Mouse (Mus musculus) layer of hippocampus, adult 2 months (tissue): ENCODE data around the gene Col6a5. TPM values are rescaled to one million over a fixed set of nuclear protein-coding genes. Genes with fewer than 3 reads are reported as not detected.
A peak's percentile ranks its signal among the peaks of the same experiment; 100 is the strongest.

Experiments
- DNase-seq, 2 experiments: peaks; one replicate each; pipeline ENCODE4 v3.0.0; 2022; ENCODE audit warnings: low spot score in 2 of 2
- H3K27ac ChIP-seq: fragments of 200-600 bp; 2 replicates; pipeline ENCODE4 v1.8.1; 2022
- H3K4me3 ChIP-seq: fragments of 200-600 bp; 2 replicates; pipeline ENCODE4 v1.8.1; 2022; ENCODE audit warnings: mild to moderate bottlenecking
- CTCF ChIP-seq: fragments of 200-600 bp; conservative IDR thresholded peaks from 2 replicates; pipeline ENCODE4 v1.8.1; 2022; ENCODE audit warnings: antibody characterized with exemption, mild to moderate bottlenecking, moderate library complexity
- total RNA-seq, 2 experiments: library from RNA; stranded (reverse); gene quantifications; 2 replicates each; pipeline ENCODE4 v1.2.3; 2021

The Col6a5 gene
- total RNA-seq, 2 experiments from 2014 or later: 0.39 to 0.64 TPM

GRCm38 (mm10) chr9:105835587-105835986 lies 124.9 kb downstream of the Col6a5 start:
- H3K27ac ChIP-seq: no peak overlapping the region
- no peak for DNase-seq
- H3K4me3 ChIP-seq: no peak overlapping the region
- no peak for TF ChIP-seq CTCF

- DNase-seq: no peak
- Histone ChIP-seq H3K4me3 (no peak overlapping the region), H3K27ac (no peak overlapping the region)
- peak; percentile 57 for TF ChIP-seq CTCF
These were observed 125.6 kb downstream of the Col6a5 start for GRCm38 (mm10) chr9:105834799-105835198.

GRCm38 (mm10) chr9:105831291-105831690 lies 129.2 kb downstream of the Col6a5 start:
- no peak for TF ChIP-seq CTCF
- H3K27ac ChIP-seq: no peak overlapping the region
- no peak overlapping the region for H3K4me3 ChIP-seq
- no peak for DNase-seq

GRCm38 (mm10) chr9:105827791-105828385 lies 132.6 kb downstream of the Col6a5 start, which contains the start of gene Col6a6:
Gene Col6a6 (minus strand): TSS chr9:105828160.
- no peak for TF ChIP-seq CTCF
- H3K27ac ChIP-seq: no peak within 1 kb of the TSS
- no peak within 1 kb of the TSS for H3K4me3 ChIP-seq
- DNase-seq: no peak

- Histone ChIP-seq H3K27ac (no peak overlapping the region), H3K4me3 (no peak overlapping the region)
- no peak for DNase-seq
- no peak for TF ChIP-seq CTCF
These were observed 133.3 kb downstream of the Col6a5 start for GRCm38 (mm10) chr9:105827076-105827647.

- Histone ChIP-seq H3K27ac (no peak overlapping the region), H3K4me3 (no peak overlapping the region)
- DNase-seq: no peak
- TF ChIP-seq CTCF: no peak
These were observed 139.7 kb downstream of the Col6a5 start for GRCm38 (mm10) chr9:105820711-105821110.

GRCm38 (mm10) chr9:105819155-105819709 lies 141.2 kb downstream of the Col6a5 start:
- no peak for DNase-seq
- Histone ChIP-seq H3K27ac (no peak overlapping the region), H3K4me3 (no peak overlapping the region)
- TF ChIP-seq CTCF: no peak

GRCm38 (mm10) chr9:105814436-105814835 lies 146.0 kb downstream of the Col6a5 start:
- DNase-seq: no peak
- H3K4me3 ChIP-seq: no peak overlapping the region
- no peak for TF ChIP-seq CTCF
- no peak overlapping the region for H3K27ac ChIP-seq

- Histone ChIP-seq H3K4me3 (no peak overlapping the region), H3K27ac (no peak overlapping the region)
- TF ChIP-seq CTCF: no peak
- no peak for DNase-seq
These were observed 149.0 kb downstream of the Col6a5 start for GRCm38 (mm10) chr9:105811458-105811857.

GRCm38 (mm10) chr9:105808920-105809505 lies 151.4 kb downstream of the Col6a5 start:
- Histone ChIP-seq H3K27ac (no peak overlapping the region), H3K4me3 (no peak overlapping the region)
- TF ChIP-seq CTCF: no peak
- no peak for DNase-seq

Other genes starting within 250 kb of the Col6a5 start
- gene Col6a6, start 132.5 kb downstream of the Col6a5 start, total RNA-seq: under 1 TPM; 0.34 to 0.44 TPM
- 1 to 10 TPM in 1 of 2 experiments, under 1 TPM in 1; 0.76 to 2.1 TPM for gene Col6a4, start 136.1 kb upstream of the Col6a5 start, total RNA-seq
- 1 to 10 TPM; 4.2 TPM for gene Glyctk, start 197.5 kb upstream of the Col6a5 start, total RNA-seq
- 100 to 1,000 TPM; 134 TPM for gene Wdr82, start 210.3 kb upstream of the Col6a5 start, total RNA-seq
- gene Ppm1m, start 239.1 kb upstream of the Col6a5 start, total RNA-seq: 10 to 100 TPM; 19.4 to 21.8 TPM
- gene Twf2, start 242.5 kb upstream of the Col6a5 start, total RNA-seq: 10 to 100 TPM; 52.4 to 58.9 TPM